Mouse (Mus musculus): ENCODE data around the gene Tmem41a. TPM values are rescaled to one million over a fixed set of nuclear protein-coding genes. Genes with fewer than 3 reads are reported as not detected.

Gene Tmem41a
- polyA plus RNA-seq, 1 experiment from 2014 or later: 40.6 TPM

DNA sequence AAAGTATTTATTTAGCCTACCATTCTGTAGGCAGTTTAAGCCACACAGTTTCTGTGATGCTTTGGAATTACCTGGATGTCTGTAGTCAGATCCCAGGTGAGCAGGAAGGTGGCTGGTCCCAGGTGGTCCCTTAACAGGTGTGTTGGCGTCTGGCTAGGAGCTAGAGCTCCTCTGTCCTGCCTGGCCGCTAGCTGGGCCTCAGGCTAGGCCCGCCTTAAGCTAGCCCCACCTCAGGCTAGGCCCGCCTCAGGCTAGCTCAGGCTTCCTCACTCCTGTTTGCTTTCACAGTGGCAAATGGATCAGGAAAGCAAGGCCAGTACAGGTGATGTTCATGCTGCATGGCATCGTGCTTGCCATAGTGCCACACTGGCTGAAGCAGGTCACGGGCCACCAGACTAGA is 40.5 kb downstream of the Tmem41a start:
- WGBS: 89% methylated on average over 6 of the region's 6 CpGs
- TF ChIP-seq EP300 (IDR thresholded peaks at IDR 0.05) (no peak), CTCF (IDR thresholded peaks at IDR 0.05) (no peak)
- Histone ChIP-seq H3K4me2 (replicated peaks; ENCODE audit: low read depth, low read length) (no peak overlapping the region), H3K4me3 (ENCODE audit: low read depth, low read length) (no peak overlapping the region), H3K9ac (replicated peaks; ENCODE audit: low read depth) (no peak overlapping the region), H3K9me3 (ENCODE audit: low read length) (no peaks in the 10 kb centered on the region), H3K36me3 (ENCODE audit: insufficient read depth, low read length) (no peaks in the 10 kb centered on the region), H3K4me1 (ENCODE audit: insufficient read depth, low read depth, low read length) (no peaks in the 10 kb centered on the region), H3K27ac (ENCODE audit: low read length) (no peak overlapping the region), H3K27me3 (replicated peaks; ENCODE audit: insufficient read depth, low read length) (no peaks in the 10 kb centered on the region)
- no peak for DNase-seq (ENCODE audit: low spot score)
- no peak for ATAC-seq

DNA sequence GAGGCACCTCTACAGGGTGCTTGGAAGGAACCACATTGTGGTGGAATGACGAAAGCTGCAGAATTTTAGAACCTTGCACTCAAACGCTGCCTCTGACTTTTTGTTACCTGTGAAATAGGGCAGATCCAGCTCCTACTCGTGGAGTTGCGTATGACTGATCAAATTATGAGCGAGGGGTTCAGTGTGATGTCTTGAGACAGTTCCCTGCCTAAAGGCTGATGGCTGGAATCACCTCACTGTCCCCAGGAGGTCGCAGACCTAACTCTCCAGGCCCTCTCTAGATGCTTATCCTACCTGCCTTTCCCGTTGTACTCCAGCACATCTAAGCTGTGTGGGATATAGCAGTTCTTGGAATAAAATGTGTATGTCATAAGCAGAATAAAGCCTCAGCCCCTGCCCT is 41.4 kb downstream of the Tmem41a start:
- no peak overlapping the region for H3K4me3 ChIP-seq (ENCODE audit: low read depth, low read length)
- no peak overlapping the region for H3K27ac ChIP-seq (ENCODE audit: low read length)
- H3K4me2 ChIP-seq (replicated peaks; ENCODE audit: low read depth, low read length): no peak overlapping the region
- DNase-seq (ENCODE audit: low spot score): no peak
- H3K9me3 ChIP-seq (ENCODE audit: low read length): no peaks in the 10 kb centered on the region
- H3K27me3 ChIP-seq (replicated peaks; ENCODE audit: insufficient read depth, low read length): no peaks in the 10 kb centered on the region
- TF ChIP-seq EP300 (IDR thresholded peaks at IDR 0.05): no peak
- no peak for TF ChIP-seq CTCF (IDR thresholded peaks at IDR 0.05)
- H3K4me1 ChIP-seq (ENCODE audit: insufficient read depth, low read depth, low read length): no peaks in the 10 kb centered on the region
- no peak overlapping the region for H3K9ac ChIP-seq (replicated peaks; ENCODE audit: low read depth)
- H3K36me3 ChIP-seq (ENCODE audit: insufficient read depth, low read length): no peaks in the 10 kb centered on the region
- no peak for ATAC-seq
- 84% methylated on average over 7 of the region's 7 CpGs for WGBS

DNA sequence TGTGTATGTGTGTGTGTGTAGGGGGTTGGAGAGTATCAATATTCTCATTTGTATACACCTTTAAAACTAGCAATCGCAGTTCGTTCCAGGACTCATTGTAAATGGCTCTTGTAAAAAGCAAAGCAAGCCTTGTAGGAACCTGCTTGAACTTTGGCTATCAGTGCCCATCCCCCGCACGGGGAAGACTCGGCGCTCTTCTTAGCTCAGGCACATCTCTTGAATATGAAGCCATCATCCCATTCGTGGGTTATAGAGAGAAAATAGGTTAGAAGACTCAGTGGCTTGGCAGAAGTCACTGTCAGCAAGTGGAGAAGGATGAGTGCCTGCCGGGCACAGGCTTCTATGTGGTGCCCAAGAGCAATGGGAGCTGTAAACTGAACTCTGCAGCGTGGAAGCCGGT is 42.7 kb downstream of the Tmem41a start:
- Histone ChIP-seq H3K4me2 (replicated peaks; ENCODE audit: low read depth, low read length) (no peak overlapping the region), H3K9me3 (ENCODE audit: low read length) (no peaks in the 10 kb centered on the region), H3K27me3 (replicated peaks; ENCODE audit: insufficient read depth, low read length) (no peaks in the 10 kb centered on the region), H3K4me1 (ENCODE audit: insufficient read depth, low read depth, low read length) (no peaks in the 10 kb centered on the region), H3K36me3 (ENCODE audit: insufficient read depth, low read length) (no peaks in the 10 kb centered on the region), H3K4me3 (ENCODE audit: low read depth, low read length) (no peak overlapping the region), H3K27ac (ENCODE audit: low read length) (no peak overlapping the region), H3K9ac (replicated peaks; ENCODE audit: low read depth) (no peak overlapping the region)
- whole genome bisulfite sequencing: 75% methylated on average over 10 of the region's 10 CpGs
- TF ChIP-seq CTCF (IDR thresholded peaks at IDR 0.05): no peak
- TF ChIP-seq EP300 (IDR thresholded peaks at IDR 0.05): no peak
- ATAC-seq (no peak), DNase-seq (ENCODE audit: low spot score) (no peak)

DNA sequence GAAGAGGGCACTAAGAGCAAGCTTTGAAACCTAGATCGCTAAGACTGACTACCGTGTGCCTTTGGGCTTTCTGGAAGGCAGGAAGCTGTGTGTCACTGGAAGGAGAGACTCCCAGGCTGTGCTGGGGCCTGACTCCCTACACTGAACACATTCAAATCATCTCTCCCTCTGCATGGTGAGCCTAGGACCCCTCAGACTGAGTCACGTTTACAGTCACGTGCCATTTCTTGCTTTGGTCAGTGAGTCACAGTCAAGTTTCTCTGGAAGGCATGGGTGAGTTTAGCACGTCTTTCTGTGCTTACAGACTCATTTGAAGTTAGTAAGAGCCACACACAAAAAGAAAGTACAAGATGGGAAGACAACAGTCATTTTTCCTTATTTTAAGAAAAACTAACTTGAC is 46.1 kb downstream of the Tmem41a start:
- Histone ChIP-seq H3K27me3 (replicated peaks; ENCODE audit: insufficient read depth, low read length) (no peaks in the 10 kb centered on the region), H3K4me3 (ENCODE audit: low read depth, low read length) (no peak overlapping the region), H3K27ac (ENCODE audit: low read length) (no peak overlapping the region), H3K9me3 (ENCODE audit: low read length) (no peaks in the 10 kb centered on the region), H3K4me1 (ENCODE audit: insufficient read depth, low read depth, low read length) (no peaks in the 10 kb centered on the region), H3K36me3 (ENCODE audit: insufficient read depth, low read length) (no peaks in the 10 kb centered on the region), H3K9ac (replicated peaks; ENCODE audit: low read depth) (no peak overlapping the region), H3K4me2 (replicated peaks; ENCODE audit: low read depth, low read length) (no peak overlapping the region)
- WGBS: 72% methylated on average over 5 of the region's 5 CpGs
- ATAC-seq (no peak), DNase-seq (ENCODE audit: low spot score) (no peak)
- TF ChIP-seq EP300 (IDR thresholded peaks at IDR 0.05) (no peak), CTCF (IDR thresholded peaks at IDR 0.05) (no peak)

DNA sequence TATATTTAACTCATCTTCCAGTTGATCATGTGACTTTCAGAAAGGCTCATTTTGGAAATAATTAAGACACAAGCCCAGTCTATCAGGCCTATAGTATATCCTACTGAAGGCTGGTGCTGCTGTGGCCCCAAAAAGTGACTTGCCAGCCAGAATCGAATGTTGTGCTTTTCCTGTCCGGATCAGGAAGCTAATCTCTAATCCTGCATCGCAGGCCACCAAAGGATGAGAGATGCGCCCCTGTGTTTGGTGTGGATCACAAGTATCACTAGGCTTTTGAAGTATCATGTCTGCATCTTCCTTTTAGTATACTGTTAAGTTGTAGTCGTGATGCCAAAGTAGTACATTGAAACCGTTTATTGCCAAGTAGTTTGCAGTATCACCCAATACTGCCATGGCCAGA is 53.5 kb downstream of the Tmem41a start:
- TF ChIP-seq EP300 (IDR thresholded peaks at IDR 0.05): no peak
- no peak for TF ChIP-seq CTCF (IDR thresholded peaks at IDR 0.05)
- ATAC-seq (no peak), DNase-seq (ENCODE audit: low spot score) (no peak)
- H3K9me3 ChIP-seq (ENCODE audit: low read length): no peaks in the 10 kb centered on the region
- H3K27me3 ChIP-seq (replicated peaks; ENCODE audit: insufficient read depth, low read length): no peaks in the 10 kb centered on the region
- H3K27ac ChIP-seq (ENCODE audit: low read length): no peak overlapping the region
- H3K9ac ChIP-seq (replicated peaks; ENCODE audit: low read depth): no peak overlapping the region
- H3K4me2 ChIP-seq (replicated peaks; ENCODE audit: low read depth, low read length): no peak overlapping the region
- H3K4me3 ChIP-seq (ENCODE audit: low read depth, low read length): no peak overlapping the region
- no peaks in the 10 kb centered on the region for H3K4me1 ChIP-seq (ENCODE audit: insufficient read depth, low read depth, low read length)
- no peaks in the 10 kb centered on the region for H3K36me3 ChIP-seq (ENCODE audit: insufficient read depth, low read length)
- WGBS: 90% methylated on average over 6 of the region's 6 CpGs

DNA sequence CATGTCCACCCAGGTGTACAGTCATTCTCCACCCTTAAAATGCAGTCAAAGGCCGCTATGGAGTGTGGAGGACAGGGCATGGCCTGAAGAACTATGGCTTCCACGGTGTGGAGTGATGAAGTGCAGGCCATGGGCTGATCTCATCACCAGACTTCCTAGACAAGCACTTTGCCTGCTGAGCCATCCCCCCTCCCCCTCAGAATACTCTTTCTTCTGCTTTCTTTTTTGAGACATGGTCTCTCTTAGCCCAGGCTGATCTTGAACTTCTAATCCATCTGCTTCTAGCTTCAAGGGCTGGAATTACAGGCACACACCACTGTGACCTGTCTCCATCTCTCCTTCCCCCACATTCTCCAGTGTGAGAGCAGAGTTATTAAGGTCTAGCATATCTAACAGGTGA is 59.8 kb downstream of the Tmem41a start:
- no peak overlapping the region for H3K27ac ChIP-seq (ENCODE audit: low read length)
- H3K9me3 ChIP-seq (ENCODE audit: low read length): no peaks in the 10 kb centered on the region
- no peak overlapping the region for H3K9ac ChIP-seq (replicated peaks; ENCODE audit: low read depth)
- no peak for DNase-seq (ENCODE audit: low spot score)
- H3K4me1 ChIP-seq (ENCODE audit: insufficient read depth, low read depth, low read length): no peaks in the 10 kb centered on the region
- H3K27me3 ChIP-seq (replicated peaks; ENCODE audit: insufficient read depth, low read length): no peaks in the 10 kb centered on the region
- TF ChIP-seq CTCF (IDR thresholded peaks at IDR 0.05) (no peak), EP300 (IDR thresholded peaks at IDR 0.05) (no peak)
- no peaks in the 10 kb centered on the region for H3K36me3 ChIP-seq (ENCODE audit: insufficient read depth, low read length)
- H3K4me2 ChIP-seq (replicated peaks; ENCODE audit: low read depth, low read length): no peak overlapping the region
- WGBS: 72% methylated on average over 2 of the region's 2 CpGs
- no peak for ATAC-seq
- no peak overlapping the region for H3K4me3 ChIP-seq (ENCODE audit: low read depth, low read length)

Other genes with a start within 250 kb of the Tmem41a start
- 2.0 and 2.5 TPM in 2 replicates for gene Ehhadh, start 159.7 kb downstream of the Tmem41a start, polyA plus RNA-seq (2015; fragmentation: Nextera tagmentation; extraction: Ambion mirVana)
- gene Map3k13, start 153.2 kb downstream of the Tmem41a start, polyA plus RNA-seq (2015; fragmentation: Nextera tagmentation; extraction: Ambion mirVana): 0.37 TPM in 2 replicates
- 30.4 and 31.0 TPM in 2 replicates for gene Liph, start 48.1 kb upstream of the Tmem41a start, polyA plus RNA-seq (2015; fragmentation: Nextera tagmentation; extraction: Ambion mirVana)
- gene Senp2, start 61.9 kb upstream of the Tmem41a start, polyA plus RNA-seq (2015; fragmentation: Nextera tagmentation; extraction: Ambion mirVana): 29.6 and 30.2 TPM in 2 replicates
- gene Igf2bp2, start 215.7 kb upstream of the Tmem41a start, polyA plus RNA-seq (2015; fragmentation: Nextera tagmentation; extraction: Ambion mirVana): 22.2 and 24.1 TPM in 2 replicates

Measured in lung, postnatal 0 days (tissue).